Comparison of ENCODE assay signal across 22 mouse cellular contexts in genomic region chr10:59481381-59481780, GRCm38 (mm10). TPM values are rescaled to one million over a fixed set of nuclear protein-coding genes. Genes with fewer than 3 reads are reported as not detected.
"Had no signal": no experiment of that assay in that cellular context is flagged by ENCODE, and none has a peak within 500 bp of the region (broad histone marks: within the 10 kb centered on the region; RNA-seq: fewer than 3 reads in every experiment).

No protein-coding gene starts in this region.

- ATAC-seq: hindbrain, embryonic 16.5 days; hindbrain, postnatal 0 days; inflammation-experienced regulatory T-cells, adult 6 months; intestine, embryonic 15.5 days; intestine, embryonic 16.5 days; intestine, postnatal 0 days had no signal

- DNase-seq: heart, postnatal 10 days; heart, postnatal 14 days; heart, postnatal 36 days; heart, postnatal 4 days; kidney, adult 11 months; kidney, adult 18-20 months; kidney, adult 2 months; kidney, adult 8-10 months; kidney, adult 9 months; kidney, postnatal 10 days; kidney, postnatal 14 days; kidney, postnatal 25 days; kidney, postnatal 36 days; kidney, postnatal 4 days; layer of hippocampus, adult 9-11 months; layer of hippocampus, postnatal 36 days had no signal

RNA-seq across cellular contexts. Expression of gene Oit3, which starts 39.8 kb away (rescaled TPM):
- polyA plus RNA-seq: inflammation-experienced regulatory T-cells, adult 6 months had no signal
